Mouse (Mus musculus) lung, adult 2 months (tissue): ENCODE results near the gene Ankfy1.

Source experiments
- CTCF ChIP-seq: fragments of 200-500 bp; IDR thresholded peaks from 2 replicates; pipeline ENCODE4 v1.5.1; 2011; ENCODE audit warnings: mild to moderate bottlenecking, low read length, control low read depth; ENCODE audit not compliant: insufficient read depth
- POLR2A ChIP-seq: fragments of 200-500 bp; IDR thresholded peaks from 2 replicates; pipeline ENCODE4 v1.6.1; 2011; ENCODE audit warnings: low read depth, mild to moderate bottlenecking, control low read depth, low read length, borderline replicate concordance; ENCODE audit errors: extremely low read depth

- TF ChIP-seq CTCF (no peak), POLR2A (no peak)
These were observed 116.8 kb downstream of the Ankfy1 start for GRCm38 (mm10) chr11:72806556-72806955.
